Mouse (Mus musculus) heart, postnatal 0 days (tissue): ENCODE measurements around the gene Grin2d.

Source experiments
- CTCF ChIP-seq: IDR thresholded peaks from 2 replicates; pipeline ENCODE4 v1.5.1; 2016; ENCODE audit warnings: antibody characterized with exemption, control low read depth, low read depth
- EP300 ChIP-seq: IDR thresholded peaks from 2 replicates; pipeline ENCODE4 v1.6.1; 2016; ENCODE audit warnings: antibody characterized with exemption, low read depth

GRCm38 (mm10) chr7:45915011-45915410, 36.8 kb upstream of the Grin2d start:
- TF ChIP-seq CTCF: no peak
- TF ChIP-seq EP300: no peak
